Comparison of ENCODE assay signal across 8 mouse cellular contexts in genomic region chr17:8508305-8509141, GRCm38 (mm10). TPM values are rescaled to one million over a fixed set of nuclear protein-coding genes. Genes with fewer than 3 reads are reported as not detected.
DNase-seq lines count a peak whose midpoint lies in the region; ATAC-seq and TF ChIP-seq lines count a peak whose summit lies in the region.

No protein-coding gene starts in this region.

- H3K9me3 ChIP-seq in lung, embryonic 14.5 days (ENCODE audit: low read depth, low read length) = no peaks in the 10 kb centered on the region
- no peaks in the 10 kb centered on the region for H3K9me3 ChIP-seq in embryonic facial prominence, embryonic 15.5 days (replicated peaks)
- no peaks in the 10 kb centered on the region for H3K9me3 ChIP-seq in heart, embryonic 11.5 days (replicated peaks; ENCODE audit: control insufficient read depth, low read length)
- H3K9me3 ChIP-seq in limb, embryonic 14.5 days (ENCODE audit: control insufficient read depth, low read length) = no peaks in the 10 kb centered on the region

- peak overlapping the region; percentile 50; the same call in 1 of the 2 replicates for H3K27ac ChIP-seq in lung, embryonic 14.5 days (ENCODE audit: low read depth)
- peak overlapping the region; percentile 75 for H3K27ac ChIP-seq in embryonic facial prominence, embryonic 15.5 days (replicated peaks)
- no peak overlapping the region for H3K27ac ChIP-seq in heart, embryonic 11.5 days (ENCODE audit: low read depth, low read length)
- peak overlapping the region; percentile 77 for H3K27ac ChIP-seq in limb, embryonic 14.5 days (replicated peaks; ENCODE audit: low read depth, low read length)
- H3K27ac ChIP-seq in olfactory bulb, adult 2 months (ENCODE audit: insufficient read depth, low read depth, low read length) = peak overlapping the region; percentile 93

- H3K4me3 ChIP-seq in lung, embryonic 14.5 days (ENCODE audit: low read depth, low read length) = no peak overlapping the region
- H3K4me3 ChIP-seq in embryonic facial prominence, embryonic 15.5 days (replicated peaks) = peak overlapping the region; percentile 30
- H3K4me3 ChIP-seq in heart, embryonic 11.5 days (ENCODE audit: low read depth, low read length) = peak overlapping the region; percentile 27
- peak overlapping the region; percentile 29 for H3K4me3 ChIP-seq in limb, embryonic 14.5 days (replicated peaks; ENCODE audit: low read length)
- no peak overlapping the region for H3K4me3 ChIP-seq in olfactory bulb, adult 2 months (ENCODE audit: insufficient read depth, low read depth, low read length)

- no peaks in the 10 kb centered on the region for H3K27me3 ChIP-seq in lung, embryonic 14.5 days (ENCODE audit: insufficient read depth, low read length)
- H3K27me3 ChIP-seq in embryonic facial prominence, embryonic 15.5 days = no peaks in the 10 kb centered on the region
- H3K27me3 ChIP-seq in heart, embryonic 11.5 days (ENCODE audit: control insufficient read depth, insufficient read depth, low read length) = no peaks in the 10 kb centered on the region
- no peaks in the 10 kb centered on the region for H3K27me3 ChIP-seq in limb, embryonic 14.5 days (ENCODE audit: control insufficient read depth, insufficient read depth, low read length)

- peak; percentile 87 for DNase-seq in lung, embryonic 14.5 days
- DNase-seq in lung, postnatal 25 days (ENCODE audit: low spot score) = no peak
- DNase-seq in kidney, adult 8-10 months = peak; percentile 30 to 45
- DNase-seq in limb, embryonic 14.5 days (ENCODE audit: low spot score) = peak; percentile 86
- peak; percentile 35 for DNase-seq in urinary bladder, postnatal 10 days (ENCODE audit: low spot score)

- TF ChIP-seq CTCF in lung, embryonic 14.5 days (IDR thresholded peaks at IDR 0.05; ENCODE audit: low read depth) = peak; percentile 38
- TF ChIP-seq CTCF in olfactory bulb, adult 2 months (IDR thresholded peaks at IDR 0.05; ENCODE audit: insufficient read depth, low read depth, low read length) = peak; percentile 14; the same call in 1 of the 2 replicates

- H3K4me1 ChIP-seq in lung, embryonic 14.5 days (ENCODE audit: insufficient read depth) = peaks cover 11% of the 10 kb centered on the region
- peaks cover 36% of the 10 kb centered on the region for H3K4me1 ChIP-seq in embryonic facial prominence, embryonic 15.5 days
- peaks cover 25% of the 10 kb centered on the region for H3K4me1 ChIP-seq in heart, embryonic 11.5 days (ENCODE audit: control insufficient read depth, insufficient read depth, low read length)
- peaks cover 26% of the 10 kb centered on the region for H3K4me1 ChIP-seq in limb, embryonic 14.5 days (ENCODE audit: control insufficient read depth, insufficient read depth, low read length)
- H3K4me1 ChIP-seq in olfactory bulb, adult 2 months (ENCODE audit: control insufficient read depth, insufficient read depth, low read length) = peaks cover 30% of the 10 kb centered on the region

- H3K4me2 ChIP-seq in lung, embryonic 14.5 days = peak overlapping the region; percentile 46
- H3K4me2 ChIP-seq in embryonic facial prominence, embryonic 15.5 days (replicated peaks) = peak overlapping the region; percentile 45
- H3K4me2 ChIP-seq in heart, embryonic 11.5 days = peak overlapping the region; percentile 51
- peak overlapping the region; percentile 50 for H3K4me2 ChIP-seq in limb, embryonic 14.5 days (replicated peaks; ENCODE audit: low read depth, low read length, severe bottlenecking)

- WGBS in lung, embryonic 14.5 days = under 1% methylated on average over 16 of the region's 16 CpGs
- WGBS in embryonic facial prominence, embryonic 15.5 days = under 1% methylated on average over 16 of the region's 16 CpGs
- under 1% methylated on average over 16 of the region's 16 CpGs for WGBS in heart, embryonic 11.5 days (ENCODE audit: insufficient replicate concordance)
- 3% methylated on average over 16 of the region's 16 CpGs for WGBS in limb, embryonic 14.5 days
- under 1% methylated on average over 16 of the region's 16 CpGs for WGBS in olfactory bulb, adult 2 months

- TF ChIP-seq POLR2A in limb, embryonic 14.5 days (IDR thresholded peaks at IDR 0.05; ENCODE audit: borderline replicate concordance, extremely low read depth, insufficient read depth, insufficient read length) = no peak
- TF ChIP-seq POLR2A in olfactory bulb, adult 2 months (IDR thresholded peaks at IDR 0.05; ENCODE audit: insufficient read depth, low read depth, low read length) = no peak

- H3K36me3 ChIP-seq in lung, embryonic 14.5 days (ENCODE audit: insufficient read depth) = no peaks in the 10 kb centered on the region
- no peaks in the 10 kb centered on the region for H3K36me3 ChIP-seq in embryonic facial prominence, embryonic 15.5 days
- H3K36me3 ChIP-seq in heart, embryonic 11.5 days (ENCODE audit: control insufficient read depth, insufficient read depth, low read length) = no peaks in the 10 kb centered on the region
- H3K36me3 ChIP-seq in limb, embryonic 14.5 days (ENCODE audit: control insufficient read depth, insufficient read depth, low read length) = no peaks in the 10 kb centered on the region

- peak; percentile 93 for ATAC-seq in lung, embryonic 14.5 days (ENCODE audit: insufficient read depth)
- peak; percentile 86 for ATAC-seq in embryonic facial prominence, embryonic 15.5 days (ENCODE audit: insufficient number of reproducible peaks, low FRiP score, low TSS enrichment, low read depth)
- peak; percentile 67; the same call in 1 of the 2 replicates for ATAC-seq in heart, embryonic 11.5 days (replicated peaks; ENCODE audit: insufficient number of reproducible peaks, low FRiP score, low TSS enrichment)
- ATAC-seq in limb, embryonic 14.5 days (ENCODE audit: low FRiP score, low read depth) = peak; percentile 93

- 0 out of 2 replicates have a peak overlapping the region, but pooled peaks have one; percentile 20 for H3K9ac ChIP-seq in lung, embryonic 14.5 days
- H3K9ac ChIP-seq in embryonic facial prominence, embryonic 15.5 days = no peak overlapping the region
- H3K9ac ChIP-seq in heart, embryonic 11.5 days (ENCODE audit: low read depth, low read length) = peak overlapping the region; percentile 62
- H3K9ac ChIP-seq in limb, embryonic 14.5 days (ENCODE audit: low read depth, low read length, severe bottlenecking) = peak overlapping the region; percentile 45

RNA-seq across cellular contexts. Expression of gene Pde10a, which starts 16.6 kb away (rescaled TPM):
- 2.6 and 3.4 TPM in 2 replicates for polyA plus RNA-seq in lung, embryonic 14.5 days (2014; fragmentation: Nextera tagmentation; extraction: Ambion mirVana)
- polyA plus RNA-seq in embryonic facial prominence, embryonic 15.5 days (2015; fragmentation: Nextera tagmentation; extraction: Ambion mirVana) = 3.0 and 3.9 TPM in 2 replicates
- polyA plus RNA-seq in heart, embryonic 11.5 days (2014; fragmentation: Nextera tagmentation; extraction: Ambion mirVana) = 3.0 and 4.1 TPM in 2 replicates
- polyA plus RNA-seq in limb, embryonic 14.5 days (2012; rRNA removed) = 5.0 and 5.8 TPM in 2 replicates
- polyA plus RNA-seq in limb, embryonic 14.5 days (2014; fragmentation: Nextera tagmentation; extraction: Ambion mirVana) = 3.1 and 3.8 TPM in 2 replicates
- polyA plus RNA-seq in olfactory bulb, adult 2 months (2012; ENCODE audit: insufficient read depth, insufficient read length, low replicate concordance, missing spikeins) = not detected in 2 replicates

RNA-seq across cellular contexts. Expression of gene Gm17087, which starts 58.2 kb away (rescaled TPM):
- polyA plus RNA-seq in lung, embryonic 14.5 days (2014; fragmentation: Nextera tagmentation; extraction: Ambion mirVana) = not detected in 2 replicates
- polyA plus RNA-seq in embryonic facial prominence, embryonic 15.5 days (2015; fragmentation: Nextera tagmentation; extraction: Ambion mirVana) = 0.25 TPM in 1 of 2 replicates, not detected in the other
- polyA plus RNA-seq in heart, embryonic 11.5 days (2014; fragmentation: Nextera tagmentation; extraction: Ambion mirVana) = not detected in 2 replicates
- polyA plus RNA-seq in limb, embryonic 14.5 days (2012; rRNA removed) = not detected in 2 replicates
- polyA plus RNA-seq in limb, embryonic 14.5 days (2014; fragmentation: Nextera tagmentation; extraction: Ambion mirVana) = not detected in 2 replicates
- polyA plus RNA-seq in olfactory bulb, adult 2 months (2012; ENCODE audit: insufficient read depth, insufficient read length, low replicate concordance, missing spikeins) = not detected in 2 replicates

Comparison
In these comparisons a context has a peak if more than half of its experiments do, and no peak if none do; other contexts are left out.
1. H3K4me3 ChIP-seq: peak in embryonic facial prominence, embryonic 15.5 days (single experiment), heart, embryonic 11.5 days (single experiment) and limb, embryonic 14.5 days (single experiment); none in lung, embryonic 14.5 days (single experiment) and olfactory bulb, adult 2 months (single experiment).
2. Peak in every context shown above with its lines, with median percentiles within 50 percentile points of each other: ATAC-seq and H3K4me2 ChIP-seq.